8 mouse cellular contexts compared by ENCODE assay signal in the genomic region with DNA sequence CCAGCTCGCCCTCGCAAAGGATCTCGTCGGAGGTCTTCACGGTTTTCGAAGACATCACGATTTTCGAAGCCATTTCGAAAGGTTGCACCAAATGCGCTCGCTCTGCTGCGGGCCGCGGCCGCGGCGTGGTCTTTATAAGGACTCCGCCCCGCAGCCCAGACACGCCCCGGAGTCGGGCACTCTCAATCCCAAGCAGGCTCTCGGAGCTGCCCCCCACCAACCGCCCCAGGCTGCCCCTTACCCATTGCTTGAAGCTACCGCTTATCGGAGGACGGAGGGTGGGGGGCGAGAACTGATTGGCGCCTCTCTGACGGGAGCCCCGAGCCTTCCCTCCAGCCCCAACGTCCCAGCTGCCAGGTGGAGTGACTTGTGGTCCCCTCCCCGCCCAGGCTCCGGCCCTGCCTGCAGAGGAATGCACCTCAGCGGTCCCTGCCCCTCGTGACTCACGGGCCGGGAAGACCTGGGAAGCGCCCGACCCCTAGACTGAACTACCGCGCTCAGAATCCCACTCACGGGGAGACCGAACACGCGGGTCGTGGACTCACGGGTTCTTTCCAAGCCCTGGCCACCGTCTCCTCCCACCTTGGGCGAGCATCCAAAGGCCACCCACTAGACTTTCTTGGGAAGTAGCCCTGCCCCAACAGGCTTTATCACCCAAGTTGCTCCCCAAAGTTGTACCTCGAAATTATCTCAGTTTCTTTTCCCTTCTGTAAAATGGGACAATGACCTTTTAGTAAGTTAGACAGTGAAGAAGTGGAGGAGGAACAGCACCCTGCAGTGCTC. TPM values are rescaled to one million over a fixed set of nuclear protein-coding genes. Genes with fewer than 3 reads are reported as not detected.
A peak's percentile ranks its signal among the peaks of the same experiment; 100 is the strongest.
DNase-seq lines count a peak whose midpoint lies in the region; ATAC-seq and TF ChIP-seq lines count a peak whose summit lies in the region.

Gene Phlda2, minus strand, starts transcription at position 733 of the 783 bp plus-strand sequence.

- intact Hi-C loops in gastrocnemius, adult 2 months (cut with DNase I) = loop anchor here (1.0 kb wide), 1 partner anchor 25 kb away; no protein-coding TSS in a partner anchor
- intact Hi-C loops in left cerebral cortex, postnatal 4 days (cut with DNase I) = no loop called here

- peak within 1 kb of the TSS; percentile 51 for H3K4me2 ChIP-seq in hindbrain, embryonic 11.5 days (replicated peaks; ENCODE audit: low read depth, low read length)
- peak within 1 kb of the TSS; percentile 81 for H3K4me2 ChIP-seq in limb, embryonic 13.5 days (replicated peaks)
- H3K4me2 ChIP-seq in midbrain, embryonic 12.5 days (replicated peaks) = peak within 1 kb of the TSS; percentile 63

- TF ChIP-seq POLR2A in cortical plate, adult 2 months (IDR thresholded peaks at IDR 0.05; ENCODE audit: extremely low read depth, insufficient read depth, low read length) = no peak

- H3K27ac ChIP-seq in gastrocnemius, adult 2 months = no peak within 1 kb of the TSS
- H3K27ac ChIP-seq in cortical plate, adult 2 months (ENCODE audit: insufficient read depth, low read length) = no peak within 1 kb of the TSS
- no peak within 1 kb of the TSS for H3K27ac ChIP-seq in hindbrain, embryonic 11.5 days (ENCODE audit: low read depth, low read length)
- no peak within 1 kb of the TSS for H3K27ac ChIP-seq in limb, embryonic 13.5 days
- H3K27ac ChIP-seq in midbrain, embryonic 12.5 days (replicated peaks) = no peak within 1 kb of the TSS

- peak; percentile 34 for DNase-seq in gastrocnemius, adult 2 months
- DNase-seq in gastrocnemius, postnatal 10 days = no peak
- DNase-seq in hindbrain, embryonic 11.5 days (ENCODE audit: low spot score) = no peak
- DNase-seq in left cerebral cortex, postnatal 4 days = no peak
- DNase-seq in ovary, postnatal 10 days (ENCODE audit: low spot score) = no peak

- H3K4me1 ChIP-seq in cortical plate, adult 2 months (ENCODE audit: control insufficient read depth, insufficient read depth, low read length) = no peaks in the 10 kb centered on the region
- H3K4me1 ChIP-seq in hindbrain, embryonic 11.5 days (replicated peaks; ENCODE audit: control insufficient read depth, insufficient read depth, low read length) = no peaks in the 10 kb centered on the region
- H3K4me1 ChIP-seq in limb, embryonic 13.5 days = peaks cover 11% of the 10 kb centered on the region
- H3K4me1 ChIP-seq in midbrain, embryonic 12.5 days = peaks cover 16% of the 10 kb centered on the region

- no peaks in the 10 kb centered on the region for H3K36me3 ChIP-seq in hindbrain, embryonic 11.5 days (ENCODE audit: control insufficient read depth, insufficient read depth, low read length)
- H3K36me3 ChIP-seq in limb, embryonic 13.5 days = no peaks in the 10 kb centered on the region
- no peaks in the 10 kb centered on the region for H3K36me3 ChIP-seq in midbrain, embryonic 12.5 days

- H3K9me3 ChIP-seq in hindbrain, embryonic 11.5 days (ENCODE audit: control insufficient read depth, low read length) = no peaks in the 10 kb centered on the region
- H3K9me3 ChIP-seq in limb, embryonic 13.5 days = no peaks in the 10 kb centered on the region
- H3K9me3 ChIP-seq in midbrain, embryonic 12.5 days = no peaks in the 10 kb centered on the region

- WGBS in hindbrain, embryonic 11.5 days = 4% methylated on average over 51 of the region's 51 CpGs
- WGBS in limb, embryonic 13.5 days = 3% methylated on average over 51 of the region's 51 CpGs
- 10% methylated on average over 51 of the region's 51 CpGs for WGBS in midbrain, embryonic 12.5 days

- no peak for TF ChIP-seq CTCF in gastrocnemius, adult 2 months (IDR thresholded peaks at IDR 0.05)
- no peak for TF ChIP-seq CTCF in cortical plate, adult 2 months (IDR thresholded peaks at IDR 0.05; ENCODE audit: extremely low read depth, insufficient read depth, low read length)

- peak within 1 kb of the TSS; percentile 27 for H3K9ac ChIP-seq in hindbrain, embryonic 11.5 days (ENCODE audit: low read depth, low read length)
- peak within 1 kb of the TSS; percentile 68 for H3K9ac ChIP-seq in limb, embryonic 13.5 days
- H3K9ac ChIP-seq in midbrain, embryonic 12.5 days (replicated peaks) = no peak within 1 kb of the TSS

- H3K27me3 ChIP-seq in hindbrain, embryonic 11.5 days (ENCODE audit: control insufficient read depth, insufficient read depth, low read length) = peaks cover 44% of the 10 kb centered on the region
- peaks cover 63% of the 10 kb centered on the region for H3K27me3 ChIP-seq in limb, embryonic 13.5 days
- peaks cover 80% of the 10 kb centered on the region for H3K27me3 ChIP-seq in midbrain, embryonic 12.5 days

- ATAC-seq in hindbrain, embryonic 11.5 days (ENCODE audit: low FRiP score) = no peak
- peak; percentile 48; the same call in 1 of the 2 replicates for ATAC-seq in limb, embryonic 13.5 days (ENCODE audit: low FRiP score, low read depth)
- ATAC-seq in midbrain, embryonic 12.5 days (ENCODE audit: low FRiP score, low read depth) = 0 out of 2 replicates have a peak, but pooled peaks have one; percentile 58

- peak within 1 kb of the TSS; percentile 75 for H3K4me3 ChIP-seq in gastrocnemius, adult 2 months
- peak within 1 kb of the TSS; percentile 36 for H3K4me3 ChIP-seq in cortical plate, adult 2 months (ENCODE audit: insufficient read depth, low read length)
- peak within 1 kb of the TSS; percentile 34 for H3K4me3 ChIP-seq in hindbrain, embryonic 11.5 days (ENCODE audit: low read depth, low read length)
- H3K4me3 ChIP-seq in limb, embryonic 13.5 days = peak within 1 kb of the TSS; percentile 54
- H3K4me3 ChIP-seq in midbrain, embryonic 12.5 days = peak within 1 kb of the TSS; percentile 40

RNA-seq across cellular contexts. Expression of gene Phlda2, which starts in this region (rescaled TPM):
- not detected for total RNA-seq in gastrocnemius, adult 2 months (2021)
- total RNA-seq in gastrocnemius, postnatal 10 days (2021) = not detected
- polyA plus RNA-seq in cortical plate, adult 2 months (2012; rRNA removed) = 0.15 TPM in 1 of 2 replicates, not detected in the other
- 1.3 and 2.1 TPM in 2 replicates for polyA plus RNA-seq in hindbrain, embryonic 11.5 days (2014; fragmentation: Nextera tagmentation; extraction: Ambion mirVana)
- polyA plus RNA-seq in limb, embryonic 13.5 days (2015; fragmentation: Nextera tagmentation; extraction: Ambion mirVana) = 20.4 and 23.2 TPM in 2 replicates
- 1.4 and 1.5 TPM in 2 replicates for polyA plus RNA-seq in midbrain, embryonic 12.5 days (2016; fragmentation: Nextera tagmentation; extraction: Ambion mirVana)
- not detected for total RNA-seq in left cerebral cortex, postnatal 4 days (2021)

Comparison
In these comparisons a context has a peak if more than half of its experiments do, and no peak if none do; other contexts are left out.
1. Peak in DNase-seq and H3K4me3 ChIP-seq in gastrocnemius, adult 2 months; RNA of the gene not detected or under 1 TPM.